Mouse (Mus musculus): Measurements from ENCODE around the gene Pgr15l.

Pgr15l gene

DNA sequence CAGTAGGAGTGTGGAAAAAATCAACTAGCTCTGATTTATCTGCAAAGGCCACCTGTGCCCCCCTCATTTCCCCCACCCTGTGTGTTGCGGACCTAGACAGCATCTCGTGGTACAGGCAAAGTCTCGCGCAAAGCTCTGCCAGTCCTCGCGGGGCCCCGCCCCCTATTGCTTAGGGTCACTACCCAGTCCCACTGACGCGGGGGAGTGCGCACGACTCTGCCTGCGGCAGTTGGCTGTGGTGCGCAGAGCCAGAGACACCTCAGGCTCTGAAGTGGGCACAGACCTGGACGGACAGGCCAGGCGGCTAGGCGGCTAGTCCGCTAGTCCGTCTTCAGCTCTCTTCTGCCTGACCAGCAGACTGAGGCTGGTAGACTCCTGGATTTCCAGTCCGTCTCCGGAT lies at the start of gene Pgr15l:
Pgr15l (plus strand) TSS at position 228 of the 400 bp plus-strand sequence.
- no peak for DNase-seq (ENCODE audit: extremely low read depth, low read depth, low spot score)

DNA sequence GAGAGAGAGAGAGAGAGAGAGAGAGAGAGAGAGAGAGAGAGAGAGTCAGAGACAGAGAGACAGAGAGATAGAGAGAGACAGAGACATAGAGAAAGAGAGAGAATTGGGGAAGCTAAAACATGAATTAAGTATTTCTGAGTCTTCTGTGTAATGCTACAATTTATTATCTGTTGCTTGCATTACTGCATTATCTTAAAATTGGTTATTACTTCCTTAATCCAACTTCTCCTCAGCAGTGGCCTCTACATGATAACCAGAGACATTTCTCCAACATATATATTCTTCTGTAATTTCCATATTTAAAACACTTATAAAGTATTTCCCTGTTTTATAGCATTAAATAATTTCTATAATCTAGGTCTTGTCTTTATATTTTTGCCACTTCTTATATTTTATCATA lies 44.9 kb upstream of the Pgr15l start:
- DNase-seq (ENCODE audit: extremely low read depth, low read depth, low spot score), result no peak

DNA sequence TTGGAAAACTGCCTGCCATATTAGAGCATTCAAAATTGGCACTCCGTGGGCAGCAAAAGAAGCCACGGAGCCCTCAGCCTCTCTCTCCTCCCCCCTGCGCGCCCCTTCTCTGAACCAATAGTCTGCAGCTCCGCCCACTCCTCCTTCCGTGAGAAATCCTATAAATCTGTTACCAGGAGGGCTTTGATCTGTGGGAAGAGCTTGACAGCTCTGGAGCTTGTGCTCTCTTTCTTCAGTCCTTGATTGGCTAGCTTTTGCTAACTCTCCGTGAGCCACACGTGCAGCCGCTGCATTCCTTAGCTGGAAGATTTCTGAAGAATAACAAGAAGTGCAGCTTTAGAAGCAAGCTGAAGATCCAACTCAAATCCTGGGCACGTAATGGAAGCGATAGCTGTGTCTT lies 2.6 kb upstream of the Pgr15l start:
- no peak for DNase-seq (ENCODE audit: extremely low read depth, low read depth, low spot score)
